Mouse (Mus musculus): ENCODE results near the gene Gm49398.
A peak's percentile ranks its signal among the peaks of the same experiment; 100 is the strongest.

Gene Gm49398

DNA sequence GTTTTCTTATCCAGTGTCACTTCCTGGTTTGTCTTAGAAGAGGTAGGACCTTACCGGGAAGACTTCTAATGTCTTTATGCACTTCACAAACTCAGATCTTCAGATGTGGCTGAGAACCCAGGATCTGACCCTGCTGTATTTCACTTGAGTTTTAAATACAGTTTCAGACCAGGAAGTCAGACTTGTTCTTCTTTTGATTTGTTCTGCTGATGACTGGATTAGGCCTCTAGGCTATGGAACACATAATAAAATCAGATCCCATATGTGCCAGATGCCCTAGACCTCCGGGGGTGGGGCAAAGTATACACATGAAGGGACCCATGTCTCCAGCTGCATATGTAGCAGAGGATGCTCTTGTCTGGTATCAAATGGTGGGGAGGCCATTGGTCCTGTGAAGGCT is at the start of gene Gm49398:
Gene Gm49398, minus strand, starts transcription at position 101 of the 400 bp plus-strand sequence.
- DNase-seq: no peak

- no peak for DNase-seq
These were observed 33.4 kb downstream of the Gm49398 start, which contains the start of gene Cts8 for GRCm38 (mm10) chr13:61255258-61255657. Gene Cts8 (minus strand): TSS chr13:61255358.

- peak in 1 of 2 experiments; percentile 14 for DNase-seq
These were observed 47.3 kb downstream of the Gm49398 start for GRCm38 (mm10) chr13:61241076-61241947.

- DNase-seq: no peak
These were observed 85.3 kb downstream of the Gm49398 start, which contains the start of gene Cts6 for GRCm38 (mm10) chr13:61203310-61203709. Gene Cts6 (minus strand): TSS chr13:61203410.

Data from cerebellum, postnatal 25 days (tissue).